ENCODE assay signal across 20 mouse cellular contexts in genomic region chr14:79144278-79145224, GRCm38 (mm10).
DNase-seq lines count a peak whose midpoint lies in the region; ATAC-seq and TF ChIP-seq lines count a peak whose summit lies in the region.
"Had no signal": no experiment of that assay in that cellular context is flagged by ENCODE, and none has a peak within 500 bp of the region (broad histone marks: within the 10 kb centered on the region; RNA-seq: fewer than 3 reads in every experiment).

No protein-coding gene starts in this region.

- no peak for TF ChIP-seq POLR2A in lung, adult 2 months (IDR thresholded peaks at IDR 0.05; ENCODE audit: borderline replicate concordance, extremely low read depth, low read depth, low read length)

- no peak for TF ChIP-seq CTCF in lung, adult 2 months (IDR thresholded peaks at IDR 0.05; ENCODE audit: insufficient read depth, low read length)

- WGBS in forebrain, embryonic 11.5 days, result 89% methylated on average over 13 of the region's 13 CpGs
- 92% methylated on average over 13 of the region's 13 CpGs for WGBS in forebrain, embryonic 13.5 days
- WGBS in kidney, embryonic 15.5 days, result 62% methylated on average over 13 of the region's 13 CpGs
- 89% methylated on average over 13 of the region's 13 CpGs for WGBS in lung, adult 2 months

- no peaks in the 10 kb centered on the region for H3K9me3 ChIP-seq in forebrain, embryonic 11.5 days (ENCODE audit: control insufficient read depth, low read length)
- no peaks in the 10 kb centered on the region for H3K9me3 ChIP-seq in forebrain, embryonic 13.5 days (replicated peaks)
- H3K9me3 ChIP-seq in kidney, embryonic 15.5 days (replicated peaks), result no peaks in the 10 kb centered on the region
- H3K9me3 ChIP-seq: forebrain, embryonic 15.5 days; G1E; hindbrain, embryonic 15.5 days; limb, embryonic 15.5 days; liver, embryonic 15.5 days; midbrain, embryonic 13.5 days; neural tube, embryonic 13.5 days had no signal

- H3K4me1 ChIP-seq in forebrain, embryonic 11.5 days (replicated peaks; ENCODE audit: control insufficient read depth, insufficient read depth, low read length), result peaks cover 5% of the 10 kb centered on the region
- H3K4me1 ChIP-seq in forebrain, embryonic 13.5 days, result peaks cover 14% of the 10 kb centered on the region
- peaks cover 26% of the 10 kb centered on the region for H3K4me1 ChIP-seq in kidney, embryonic 15.5 days
- H3K4me1 ChIP-seq in lung, adult 2 months (ENCODE audit: control insufficient read depth, insufficient read depth, low read length), result peaks cover 12% of the 10 kb centered on the region
- H3K4me1 ChIP-seq: liver, embryonic 15.5 days had no signal

- no peak for ATAC-seq in forebrain, embryonic 11.5 days (replicated peaks; ENCODE audit: low FRiP score)
- ATAC-seq in forebrain, embryonic 13.5 days, result no peak
- peak; percentile 41; the same call in 1 of the 2 replicates for ATAC-seq in kidney, embryonic 15.5 days (replicated peaks; ENCODE audit: low FRiP score)
- ATAC-seq: forebrain, embryonic 15.5 days; intestine, embryonic 16.5 days; lung, postnatal 0 days; midbrain, embryonic 13.5 days had no signal

- H3K27me3 ChIP-seq in forebrain, embryonic 11.5 days (ENCODE audit: control insufficient read depth, insufficient read depth, low read length), result no peaks in the 10 kb centered on the region
- H3K27me3 ChIP-seq in forebrain, embryonic 13.5 days, result no peaks in the 10 kb centered on the region
- H3K27me3 ChIP-seq in kidney, embryonic 15.5 days, result no peaks in the 10 kb centered on the region
- H3K27me3 ChIP-seq: forebrain, embryonic 15.5 days; hindbrain, embryonic 15.5 days; liver, embryonic 15.5 days; midbrain, embryonic 13.5 days; neural tube, embryonic 13.5 days had no signal

- peak; percentile 21 for DNase-seq in forebrain, embryonic 11.5 days (ENCODE audit: low spot score)
- no peak for DNase-seq in kidney, postnatal 25 days
- peak; percentile 69 for DNase-seq in brain, adult 2 months (ENCODE audit: low read depth, low spot score)
- DNase-seq in cerebellum, postnatal 10 days, result peak; percentile 44 to 48
- DNase-seq in lung, adult 2 months, result no peak
- DNase-seq: adrenal gland, postnatal 14 days; heart, postnatal 4 days; thymus, postnatal 36 days had no signal

- H3K9ac ChIP-seq in forebrain, embryonic 11.5 days (ENCODE audit: low read length), result no peak overlapping the region
- no peak overlapping the region for H3K9ac ChIP-seq in forebrain, embryonic 13.5 days
- no peak overlapping the region for H3K9ac ChIP-seq in kidney, embryonic 15.5 days
- H3K9ac ChIP-seq: forebrain, embryonic 15.5 days; hindbrain, embryonic 15.5 days; limb, embryonic 15.5 days; liver, embryonic 15.5 days; midbrain, embryonic 13.5 days; neural tube, embryonic 13.5 days had no signal

- no peak overlapping the region for H3K4me2 ChIP-seq in forebrain, embryonic 11.5 days (ENCODE audit: low read depth, low read length, severe bottlenecking)
- no peak overlapping the region for H3K4me2 ChIP-seq in forebrain, embryonic 13.5 days
- H3K4me2 ChIP-seq in kidney, embryonic 15.5 days, result no peak overlapping the region
- H3K4me2 ChIP-seq: forebrain, embryonic 15.5 days; hindbrain, embryonic 15.5 days; limb, embryonic 15.5 days; liver, embryonic 15.5 days; midbrain, embryonic 13.5 days; neural tube, embryonic 13.5 days had no signal

- no peak overlapping the region for H3K27ac ChIP-seq in forebrain, embryonic 11.5 days (ENCODE audit: low read depth, low read length)
- no peak overlapping the region for H3K27ac ChIP-seq in forebrain, embryonic 13.5 days
- no peak overlapping the region for H3K27ac ChIP-seq in kidney, embryonic 15.5 days
- H3K27ac ChIP-seq: forebrain, embryonic 15.5 days; hindbrain, embryonic 15.5 days; limb, embryonic 15.5 days; liver, embryonic 15.5 days; midbrain, embryonic 13.5 days; neural tube, embryonic 13.5 days had no signal

- no peak overlapping the region for H3K4me3 ChIP-seq in forebrain, embryonic 11.5 days (ENCODE audit: low read depth, low read length)
- H3K4me3 ChIP-seq in forebrain, embryonic 13.5 days, result no peak overlapping the region
- H3K4me3 ChIP-seq in kidney, embryonic 15.5 days (replicated peaks), result no peak overlapping the region
- no peak overlapping the region for H3K4me3 ChIP-seq in lung, adult 2 months (replicated peaks; ENCODE audit: extremely low read depth, low read depth, low read length)
- H3K4me3 ChIP-seq: erythroblast, embryonic 14.5 days; forebrain, embryonic 15.5 days; hindbrain, embryonic 15.5 days; limb, embryonic 15.5 days; liver, embryonic 15.5 days; midbrain, embryonic 13.5 days; neural tube, embryonic 13.5 days had no signal

- no peaks in the 10 kb centered on the region for H3K36me3 ChIP-seq in forebrain, embryonic 11.5 days (ENCODE audit: control insufficient read depth, insufficient read depth, low read length)
- no peaks in the 10 kb centered on the region for H3K36me3 ChIP-seq in forebrain, embryonic 13.5 days (ENCODE audit: poor library complexity, severe bottlenecking)
- no peaks in the 10 kb centered on the region for H3K36me3 ChIP-seq in kidney, embryonic 15.5 days
- H3K36me3 ChIP-seq: forebrain, embryonic 15.5 days; hindbrain, embryonic 15.5 days; limb, embryonic 15.5 days; liver, embryonic 15.5 days; midbrain, embryonic 13.5 days; neural tube, embryonic 13.5 days had no signal

Comparison
In these comparisons a context has a peak if more than half of its experiments do, and no peak if none do; other contexts are left out.
1. DNase-seq: peak in forebrain, embryonic 11.5 days (single experiment), brain, adult 2 months (single experiment) and cerebellum, postnatal 10 days (2 of 2); none in kidney, postnatal 25 days (0 of 2) and lung, adult 2 months (single experiment).